Mouse (Mus musculus): ENCODE results near the gene Gadd45g. TPM values are rescaled to one million over a fixed set of nuclear protein-coding genes. Genes with fewer than 3 reads are reported as not detected.
A peak's percentile ranks its signal among the peaks of the same experiment; 100 is the strongest.

The Gadd45g gene
- polyA plus RNA-seq, 1 experiment: 202 TPM

DNA sequence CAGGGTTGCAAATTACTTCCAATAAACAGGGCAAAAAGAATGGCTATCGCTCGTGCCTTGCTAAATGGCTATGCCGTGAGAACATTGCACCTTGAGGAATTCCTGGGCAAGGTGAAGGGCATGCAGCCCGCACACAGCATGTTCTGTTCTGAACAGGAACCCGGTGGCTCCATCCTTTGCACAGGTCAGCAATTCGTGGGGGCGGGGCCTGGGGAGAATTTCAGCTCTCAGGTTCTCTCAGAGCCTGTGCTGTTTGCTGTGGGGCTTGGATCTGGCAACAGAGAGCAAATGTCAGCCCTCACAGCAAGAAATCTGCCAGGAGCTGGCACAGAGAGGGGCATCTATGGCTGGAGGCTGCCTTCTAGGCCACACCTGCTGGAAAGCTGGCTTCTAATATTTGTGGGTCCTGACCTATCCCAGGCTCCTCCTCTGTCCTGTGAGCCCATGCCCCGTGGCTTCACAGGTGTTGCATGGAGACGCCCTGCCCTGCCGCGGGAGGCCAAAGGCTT, 19.7 kb downstream of the Gadd45g start:
- Histone ChIP-seq H3K79me2 (ENCODE audit: control insufficient read depth, insufficient read depth) (no peaks in the 10 kb centered on the region), H3K36me3 (ENCODE audit: control insufficient read depth, insufficient read depth) (no peaks in the 10 kb centered on the region), H3K4me2 (ENCODE audit: low read depth) (no peak overlapping the region), H3K4me3 (no peak overlapping the region), H3K27me3 (ENCODE audit: control insufficient read depth, insufficient read depth, insufficient read length) (no peaks in the 10 kb centered on the region), H3ac (ENCODE audit: control insufficient read depth, insufficient read length) (no peak overlapping the region)
- TF ChIP-seq USF1 (IDR thresholded peaks at IDR 0.05; ENCODE audit: low read depth): no peak
- TF ChIP-seq SRF (IDR thresholded peaks at IDR 0.05; ENCODE audit: control insufficient read depth, insufficient read length, low read depth): no peak
- TF ChIP-seq CEBPB (IDR thresholded peaks at IDR 0.05; ENCODE audit: insufficient read depth, poor library complexity, severe bottlenecking): no peak
- no peak for TF ChIP-seq MYOG (IDR thresholded peaks at IDR 0.05; ENCODE audit: control insufficient read depth in 1 of 3, insufficient read depth in 1 of 3, insufficient read length in 2 of 3, low read depth in 2 of 3)
- TF ChIP-seq MYOD1 (IDR thresholded peaks at IDR 0.05; ENCODE audit: control insufficient read depth in 1 of 3, insufficient read length in 2 of 3, low read depth in 2 of 3): no peak
- TF ChIP-seq TCF3 (IDR thresholded peaks at IDR 0.05; ENCODE audit: insufficient read length, low read depth): no peak
- no peak for TF ChIP-seq TCF12 (IDR thresholded peaks at IDR 0.05; ENCODE audit: insufficient read depth, poor library complexity, severe bottlenecking)
- TF ChIP-seq POLR2A (IDR thresholded peaks at IDR 0.05; ENCODE audit: insufficient read length, low read depth): no peak
- no peak for TF ChIP-seq REST (IDR thresholded peaks at IDR 0.05; ENCODE audit: insufficient read depth, insufficient read length)
- TF ChIP-seq E2F4 (IDR thresholded peaks at IDR 0.05; ENCODE audit: insufficient read depth): no peak
- TF ChIP-seq MAX (IDR thresholded peaks at IDR 0.05; ENCODE audit: low read depth): no peak
- no peak for TF ChIP-seq POLR2AphosphoS2 (IDR thresholded peaks at IDR 0.05; ENCODE audit: insufficient read length, low read depth)

DNA sequence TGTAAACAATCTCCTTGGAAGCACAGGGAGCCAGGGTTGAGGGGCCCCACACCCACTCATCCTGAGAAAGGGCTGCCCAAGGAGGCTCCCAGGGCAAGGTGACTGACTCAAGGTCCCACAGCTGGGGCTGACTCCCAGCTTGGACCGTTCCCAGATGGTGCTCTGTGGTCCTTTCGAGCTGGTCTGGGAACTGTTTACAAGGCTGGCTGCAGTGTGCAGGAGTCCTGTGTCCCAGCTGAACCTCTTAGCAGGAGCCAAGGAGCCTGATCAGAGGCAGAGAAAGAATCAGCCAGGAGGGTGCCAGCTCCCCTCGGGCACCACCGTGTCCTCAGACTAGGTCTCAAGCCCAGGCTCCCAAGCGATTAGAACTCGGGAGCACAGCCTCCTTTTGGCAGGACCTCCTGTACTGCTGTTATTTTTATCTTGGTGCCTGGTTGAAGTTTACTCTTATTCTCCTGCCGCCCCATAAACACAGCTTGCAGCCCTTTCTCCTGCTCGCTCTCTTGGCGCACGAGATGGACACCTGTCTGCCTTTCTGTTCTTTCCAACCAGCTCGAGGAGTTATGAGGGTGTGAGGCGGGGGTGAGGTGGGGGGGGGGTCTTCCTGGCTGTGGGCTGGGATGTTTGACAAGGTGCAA, 22.1 kb downstream of the Gadd45g start:
- H3K36me3 ChIP-seq (ENCODE audit: control insufficient read depth, insufficient read depth): no peaks in the 10 kb centered on the region
- no peaks in the 10 kb centered on the region for H3K27me3 ChIP-seq (ENCODE audit: control insufficient read depth, insufficient read depth, insufficient read length)
- no peaks in the 10 kb centered on the region for H3K79me2 ChIP-seq (ENCODE audit: control insufficient read depth, insufficient read depth)
- no peak overlapping the region for H3K4me3 ChIP-seq
- H3K4me2 ChIP-seq (ENCODE audit: low read depth): peak overlapping the region; percentile 12
- no peak overlapping the region for H3ac ChIP-seq (ENCODE audit: control insufficient read depth, insufficient read length)
- no peak for TF ChIP-seq MAX (IDR thresholded peaks at IDR 0.05; ENCODE audit: low read depth)
- no peak for TF ChIP-seq E2F4 (IDR thresholded peaks at IDR 0.05; ENCODE audit: insufficient read depth)
- TF ChIP-seq SRF (IDR thresholded peaks at IDR 0.05; ENCODE audit: control insufficient read depth, insufficient read length, low read depth): no peak
- TF ChIP-seq CEBPB (IDR thresholded peaks at IDR 0.05; ENCODE audit: insufficient read depth, poor library complexity, severe bottlenecking): no peak

DNA sequence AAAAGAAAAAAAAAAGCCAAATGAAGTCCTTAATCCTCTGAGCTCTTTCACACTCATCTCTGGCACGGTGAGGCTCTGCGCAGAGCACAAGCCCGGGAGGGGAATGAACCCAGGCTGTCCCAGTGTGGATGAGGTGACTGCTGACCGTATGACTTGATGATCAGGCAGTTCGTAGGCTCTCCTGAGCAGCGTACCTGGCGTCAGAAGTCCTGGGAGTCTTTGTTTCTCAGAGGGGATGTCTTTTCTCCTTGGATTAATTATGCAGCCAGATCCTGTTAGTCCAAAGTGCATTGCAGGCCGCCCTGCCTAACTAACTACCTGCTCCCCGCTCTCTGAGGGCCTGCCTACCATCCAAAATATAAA, 22.6 kb downstream of the Gadd45g start:
- TF ChIP-seq CEBPB (IDR thresholded peaks at IDR 0.05; ENCODE audit: insufficient read depth, poor library complexity, severe bottlenecking): no peak
- TF ChIP-seq SRF (IDR thresholded peaks at IDR 0.05; ENCODE audit: control insufficient read depth, insufficient read length, low read depth): no peak
- TF ChIP-seq USF1 (IDR thresholded peaks at IDR 0.05; ENCODE audit: low read depth): no peak
- no peak for TF ChIP-seq E2F4 (IDR thresholded peaks at IDR 0.05; ENCODE audit: insufficient read depth)
- TF ChIP-seq MYOD1 (IDR thresholded peaks at IDR 0.05; ENCODE audit: control insufficient read depth in 1 of 3, insufficient read length in 2 of 3, low read depth in 2 of 3): no peak
- no peak for TF ChIP-seq TCF3 (IDR thresholded peaks at IDR 0.05; ENCODE audit: insufficient read length, low read depth)
- TF ChIP-seq POLR2A (IDR thresholded peaks at IDR 0.05; ENCODE audit: insufficient read length, low read depth): no peak
- TF ChIP-seq MAX (IDR thresholded peaks at IDR 0.05; ENCODE audit: low read depth): no peak
- TF ChIP-seq POLR2AphosphoS2 (IDR thresholded peaks at IDR 0.05; ENCODE audit: insufficient read length, low read depth): no peak
- TF ChIP-seq MYOG (IDR thresholded peaks at IDR 0.05; ENCODE audit: control insufficient read depth in 1 of 3, insufficient read depth in 1 of 3, insufficient read length in 2 of 3, low read depth in 2 of 3): no peak
- TF ChIP-seq REST (IDR thresholded peaks at IDR 0.05; ENCODE audit: insufficient read depth, insufficient read length): no peak
- no peak for TF ChIP-seq TCF12 (IDR thresholded peaks at IDR 0.05; ENCODE audit: insufficient read depth, poor library complexity, severe bottlenecking)
- no peaks in the 10 kb centered on the region for H3K27me3 ChIP-seq (ENCODE audit: control insufficient read depth, insufficient read depth, insufficient read length)
- H3K4me3 ChIP-seq: no peak overlapping the region
- H3K4me2 ChIP-seq (ENCODE audit: low read depth): no peak overlapping the region
- no peak overlapping the region for H3ac ChIP-seq (ENCODE audit: control insufficient read depth, insufficient read length)
- no peaks in the 10 kb centered on the region for H3K36me3 ChIP-seq (ENCODE audit: control insufficient read depth, insufficient read depth)
- no peaks in the 10 kb centered on the region for H3K79me2 ChIP-seq (ENCODE audit: control insufficient read depth, insufficient read depth)

DNA sequence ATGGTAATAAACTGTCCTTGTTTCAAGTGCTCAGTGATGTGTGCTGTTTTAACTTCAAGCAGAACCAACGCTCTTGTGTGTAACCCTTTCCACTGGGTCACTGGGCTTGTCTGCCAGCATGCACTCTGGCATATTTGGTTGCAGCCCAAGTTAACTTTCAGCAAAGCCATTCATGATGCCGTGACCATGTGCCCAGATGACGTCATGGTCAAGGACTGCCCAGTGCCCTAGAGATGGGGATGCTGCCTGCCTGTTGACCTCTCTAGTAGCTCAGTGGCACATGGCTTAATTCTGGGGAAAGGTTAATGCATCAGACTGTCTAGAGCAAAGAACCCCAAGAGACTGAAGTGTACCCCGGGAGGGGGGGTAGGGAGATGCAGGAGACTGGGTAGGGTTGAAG, 24.7 kb downstream of the Gadd45g start:
- TF ChIP-seq MYOD1 (IDR thresholded peaks at IDR 0.05; ENCODE audit: control insufficient read depth in 1 of 3, insufficient read length in 2 of 3, low read depth in 2 of 3): no peak
- TF ChIP-seq SRF (IDR thresholded peaks at IDR 0.05; ENCODE audit: control insufficient read depth, insufficient read length, low read depth): no peak
- TF ChIP-seq USF1 (IDR thresholded peaks at IDR 0.05; ENCODE audit: low read depth): no peak
- TF ChIP-seq POLR2A (IDR thresholded peaks at IDR 0.05; ENCODE audit: insufficient read length, low read depth): no peak
- TF ChIP-seq MYOG (IDR thresholded peaks at IDR 0.05; ENCODE audit: control insufficient read depth in 1 of 3, insufficient read depth in 1 of 3, insufficient read length in 2 of 3, low read depth in 2 of 3): no peak
- no peak for TF ChIP-seq MAX (IDR thresholded peaks at IDR 0.05; ENCODE audit: low read depth)
- TF ChIP-seq TCF12 (IDR thresholded peaks at IDR 0.05; ENCODE audit: insufficient read depth, poor library complexity, severe bottlenecking): no peak
- no peak for TF ChIP-seq POLR2AphosphoS2 (IDR thresholded peaks at IDR 0.05; ENCODE audit: insufficient read length, low read depth)
- TF ChIP-seq CEBPB (IDR thresholded peaks at IDR 0.05; ENCODE audit: insufficient read depth, poor library complexity, severe bottlenecking): no peak
- no peak for TF ChIP-seq REST (IDR thresholded peaks at IDR 0.05; ENCODE audit: insufficient read depth, insufficient read length)
- no peak for TF ChIP-seq TCF3 (IDR thresholded peaks at IDR 0.05; ENCODE audit: insufficient read length, low read depth)
- TF ChIP-seq E2F4 (IDR thresholded peaks at IDR 0.05; ENCODE audit: insufficient read depth): no peak
- H3K79me2 ChIP-seq (ENCODE audit: control insufficient read depth, insufficient read depth): no peaks in the 10 kb centered on the region
- no peak overlapping the region for H3ac ChIP-seq (ENCODE audit: control insufficient read depth, insufficient read length)
- no peak overlapping the region for H3K4me2 ChIP-seq (ENCODE audit: low read depth)
- no peak overlapping the region for H3K4me3 ChIP-seq
- H3K36me3 ChIP-seq (ENCODE audit: control insufficient read depth, insufficient read depth): no peaks in the 10 kb centered on the region
- no peaks in the 10 kb centered on the region for H3K27me3 ChIP-seq (ENCODE audit: control insufficient read depth, insufficient read depth, insufficient read length)

Measured in myocyte (in vitro differentiated cells).